Mouse (Mus musculus): ENCODE data around the gene Sectm1a.
"Not testable (repeated sequence)": the region's sequence is repeated elsewhere in the genome, so short reads cannot be mapped to it uniquely, and the experiment has no call there.

DNA sequence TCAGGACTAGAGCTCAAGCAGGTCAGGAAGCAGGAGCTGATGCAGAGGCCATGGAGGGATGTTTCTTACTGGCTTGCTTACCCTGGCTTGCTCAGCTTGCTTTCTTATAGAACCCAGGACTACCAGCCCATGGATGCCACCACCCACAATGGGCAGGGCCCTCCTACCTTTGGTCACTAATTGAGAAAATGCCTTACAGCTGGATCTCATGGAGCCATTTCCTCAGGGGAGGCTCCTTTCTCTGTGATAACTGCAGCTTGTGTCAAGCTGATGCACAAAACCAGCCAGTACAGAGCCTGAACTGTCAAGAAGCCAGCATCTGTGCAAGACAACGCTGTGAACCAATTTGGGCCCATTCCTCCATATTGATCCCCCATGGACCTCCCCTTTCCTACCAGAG is 26.2 kb upstream of the Sectm1a start:
- not testable (repeated sequence) for TF ChIP-seq CTCF (IDR thresholded peaks at IDR 0.05; ENCODE audit: control insufficient read depth, insufficient read depth, insufficient replicate concordance, low read depth, low read length); POLR2A (IDR thresholded peaks at IDR 0.05; ENCODE audit: control insufficient read depth, low read depth, low read length)
